Mouse (Mus musculus): Measurements from ENCODE around the gene Pnkp.

DNA sequence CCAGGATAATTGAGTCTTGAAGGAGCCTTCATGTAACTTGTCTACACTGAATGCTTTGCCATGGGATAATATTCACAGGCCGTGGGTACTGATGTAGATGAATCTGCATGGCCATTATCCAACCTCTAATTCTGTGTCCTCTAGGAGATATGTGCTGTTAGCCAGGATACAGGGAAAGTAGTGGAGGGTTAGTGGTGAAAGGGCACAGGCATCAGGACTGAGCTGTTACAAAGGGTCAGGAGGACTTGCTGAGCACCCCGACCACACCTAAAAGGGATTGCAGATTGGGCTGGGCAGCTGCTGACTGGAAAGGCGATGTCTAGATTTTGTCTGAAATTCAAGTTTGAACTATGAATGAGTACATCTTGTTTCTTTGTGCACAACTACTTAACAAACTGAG lies 36.4 kb upstream of the Pnkp start:
- TF ChIP-seq POLR2A (IDR thresholded peaks at IDR 0.05; ENCODE audit: extremely low read depth, insufficient read depth, low read length) (no peak), CTCF (IDR thresholded peaks at IDR 0.05; ENCODE audit: low read depth, low read length) (no peak)
